In genomic region chr1:173349192-173349591, GRCm38 (mm10) we compare ENCODE assay signal across 22 mouse cellular contexts. TPM values are rescaled to one million over a fixed set of nuclear protein-coding genes. Genes with fewer than 3 reads are reported as not detected.
A peak's percentile ranks its signal among the peaks of the same experiment; 100 is the strongest.
DNase-seq lines count a peak whose midpoint lies in the region; ATAC-seq and TF ChIP-seq lines count a peak whose summit lies in the region.
"Had no signal": no experiment of that assay in that cellular context is flagged by ENCODE, and none has a peak within 500 bp of the region (broad histone marks: within the 10 kb centered on the region; RNA-seq: fewer than 3 reads in every experiment).

No protein-coding gene starts in this region.

- no peak for DNase-seq in forebrain, embryonic 14.5 days (ENCODE audit: low spot score)
- no peak for DNase-seq in liver, embryonic 13.5 days
- no peak for DNase-seq in liver, postnatal 0 days
- DNase-seq in R1 (ENCODE audit: low read depth, low spot score), result peak; percentile 29
- DNase-seq: adrenal gland, adult 8-10 months; gastrocnemius, adult 2 months; gastrocnemius, postnatal 36 days; layer of hippocampus, postnatal 36 days; left cerebral cortex, postnatal 4 days; right cerebral cortex, postnatal 14 days had no signal

- no peaks in the 10 kb centered on the region for H3K9me3 ChIP-seq in forebrain, embryonic 14.5 days (replicated peaks; ENCODE audit: control insufficient read depth, low read length)
- H3K9me3 ChIP-seq in forebrain, embryonic 15.5 days, result no peaks in the 10 kb centered on the region
- no peaks in the 10 kb centered on the region for H3K9me3 ChIP-seq in liver, embryonic 13.5 days (replicated peaks)
- H3K9me3 ChIP-seq in liver, postnatal 0 days (ENCODE audit: low read length), result no peaks in the 10 kb centered on the region
- no peaks in the 10 kb centered on the region for H3K9me3 ChIP-seq in ES-Bruce4 (replicated peaks; ENCODE audit: control insufficient read depth, insufficient read depth, low read length, poor library complexity, severe bottlenecking)
- H3K9me3 ChIP-seq: embryonic facial prominence, embryonic 13.5 days; hindbrain, embryonic 12.5 days; megakaryocyte, embryonic 14.5 days; midbrain, embryonic 13.5 days; neural tube, embryonic 15.5 days; stomach, embryonic 15.5 days had no signal

- TF ChIP-seq POLR2A in ES-Bruce4 (IDR thresholded peaks at IDR 0.05; ENCODE audit: insufficient read depth, low read length), result no peak

- H3K4me3 ChIP-seq in forebrain, embryonic 14.5 days (ENCODE audit: low read depth, low read length), result no peak overlapping the region
- H3K4me3 ChIP-seq in forebrain, embryonic 15.5 days, result no peak overlapping the region
- H3K4me3 ChIP-seq in liver, embryonic 13.5 days (replicated peaks), result no peak overlapping the region
- no peak overlapping the region for H3K4me3 ChIP-seq in liver, postnatal 0 days (ENCODE audit: low read depth, low read length)
- no peak overlapping the region for H3K4me3 ChIP-seq in ES-Bruce4 (ENCODE audit: low read depth, low read length)
- H3K4me3 ChIP-seq: gastrocnemius, adult 2 months; neural tube, embryonic 15.5 days had no signal

- H3K9ac ChIP-seq in forebrain, embryonic 14.5 days (ENCODE audit: low read length), result no peak overlapping the region
- H3K9ac ChIP-seq in forebrain, embryonic 15.5 days (replicated peaks), result no peak overlapping the region
- H3K9ac ChIP-seq in liver, embryonic 13.5 days, result no peak overlapping the region
- H3K9ac ChIP-seq in liver, postnatal 0 days (replicated peaks), result no peak overlapping the region
- no peak overlapping the region for H3K9ac ChIP-seq in ES-Bruce4 (ENCODE audit: low read depth, poor library complexity, severe bottlenecking)
- H3K9ac ChIP-seq: hindbrain, embryonic 12.5 days; neural tube, embryonic 15.5 days; stomach, embryonic 15.5 days had no signal

- no peak for ATAC-seq in forebrain, embryonic 14.5 days
- ATAC-seq in forebrain, embryonic 15.5 days (replicated peaks), result no peak
- ATAC-seq in liver, embryonic 13.5 days (ENCODE audit: low read depth), result no peak
- ATAC-seq in liver, postnatal 0 days, result no peak
- ATAC-seq in inflammation-experienced regulatory T-cells, adult 6 months, result no peak
- ATAC-seq: activated CD4-positive, CD25-positive, alpha-beta regulatory T cell, adult 4 months; CD4-positive, CD25-positive, alpha-beta regulatory T cell, adult 4 months; intestine, postnatal 0 days had no signal

- H3K4me1 ChIP-seq in forebrain, embryonic 14.5 days (ENCODE audit: control insufficient read depth, insufficient read depth, low read length), result peaks cover 7% of the 10 kb centered on the region; the same call in 1 of the 2 replicates
- peaks cover 21% of the 10 kb centered on the region for H3K4me1 ChIP-seq in forebrain, embryonic 15.5 days
- H3K4me1 ChIP-seq in liver, embryonic 13.5 days (replicated peaks), result peaks cover 72% of the 10 kb centered on the region
- H3K4me1 ChIP-seq in liver, postnatal 0 days (ENCODE audit: insufficient read depth), result peaks cover 10% of the 10 kb centered on the region
- peaks cover 2% of the 10 kb centered on the region for H3K4me1 ChIP-seq in ES-Bruce4 (ENCODE audit: control insufficient read depth, insufficient read depth, low read length)
- H3K4me1 ChIP-seq: stomach, embryonic 15.5 days had no signal

- no peak for TF ChIP-seq CTCF in liver, postnatal 0 days (IDR thresholded peaks at IDR 0.05; ENCODE audit: low read depth)
- TF ChIP-seq CTCF in ES-Bruce4 (IDR thresholded peaks at IDR 0.05; ENCODE audit: low read depth, low read length), result no peak

- 49% methylated on average over 5 of the region's 5 CpGs for WGBS in forebrain, embryonic 14.5 days
- WGBS in forebrain, embryonic 15.5 days, result 48% methylated on average over 5 of the region's 5 CpGs
- 49% methylated on average over 5 of the region's 5 CpGs for WGBS in liver, embryonic 13.5 days (ENCODE audit: insufficient replicate concordance)
- WGBS in liver, postnatal 0 days (ENCODE audit: insufficient replicate concordance), result 61% methylated on average over 5 of the region's 5 CpGs

- H3K27me3 ChIP-seq in forebrain, embryonic 14.5 days (replicated peaks; ENCODE audit: control insufficient read depth, insufficient read depth, low read length), result no peaks in the 10 kb centered on the region
- H3K27me3 ChIP-seq in forebrain, embryonic 15.5 days, result no peaks in the 10 kb centered on the region
- H3K27me3 ChIP-seq in liver, embryonic 13.5 days, result peaks cover 10% of the 10 kb centered on the region; the same call in 1 of the 2 replicates
- H3K27me3 ChIP-seq in liver, postnatal 0 days (ENCODE audit: insufficient read depth, low read length), result no peaks in the 10 kb centered on the region
- no peaks in the 10 kb centered on the region for H3K27me3 ChIP-seq in ES-Bruce4 (ENCODE audit: control insufficient read depth, insufficient read depth, low read length, poor library complexity, severe bottlenecking)
- H3K27me3 ChIP-seq: embryonic facial prominence, embryonic 13.5 days; hindbrain, embryonic 12.5 days; midbrain, embryonic 13.5 days; neural tube, embryonic 15.5 days; stomach, embryonic 15.5 days had no signal

- H3K27ac ChIP-seq in forebrain, embryonic 14.5 days (ENCODE audit: low read depth, low read length), result no peak overlapping the region
- no peak overlapping the region for H3K27ac ChIP-seq in forebrain, embryonic 15.5 days (replicated peaks)
- H3K27ac ChIP-seq in liver, embryonic 13.5 days, result no peak overlapping the region
- H3K27ac ChIP-seq in liver, postnatal 0 days (ENCODE audit: low read depth), result no peak overlapping the region
- H3K27ac ChIP-seq in ES-Bruce4 (ENCODE audit: insufficient read depth, low read length), result 0 out of 2 replicates have a peak overlapping the region, but pooled peaks have one; percentile 49
- H3K27ac ChIP-seq: embryonic facial prominence, embryonic 13.5 days; gastrocnemius, adult 2 months; hindbrain, embryonic 12.5 days; midbrain, embryonic 13.5 days; neural tube, embryonic 15.5 days; stomach, embryonic 15.5 days had no signal

- H3K36me3 ChIP-seq in forebrain, embryonic 14.5 days (ENCODE audit: control insufficient read depth, insufficient read depth, low read length), result peaks cover 20% of the 10 kb centered on the region
- peaks cover 23% of the 10 kb centered on the region for H3K36me3 ChIP-seq in forebrain, embryonic 15.5 days
- H3K36me3 ChIP-seq in liver, embryonic 13.5 days, result no peaks in the 10 kb centered on the region
- H3K36me3 ChIP-seq in liver, postnatal 0 days (replicated peaks; ENCODE audit: insufficient read depth, low read length), result no peaks in the 10 kb centered on the region
- H3K36me3 ChIP-seq in ES-Bruce4 (ENCODE audit: control insufficient read depth, insufficient read depth, low read length, poor library complexity, severe bottlenecking), result no peaks in the 10 kb centered on the region
- H3K36me3 ChIP-seq: stomach, embryonic 15.5 days had no signal

- TF ChIP-seq EP300 in liver, postnatal 0 days (IDR thresholded peaks at IDR 0.05; ENCODE audit: low read depth), result no peak
- no peak for TF ChIP-seq EP300 in ES-Bruce4 (IDR thresholded peaks at IDR 0.05; ENCODE audit: insufficient read depth, low read depth, low read length)

- peak overlapping the region; percentile 52; the same call in 1 of the 2 replicates for H3K4me2 ChIP-seq in forebrain, embryonic 14.5 days (ENCODE audit: low read length)
- H3K4me2 ChIP-seq in forebrain, embryonic 15.5 days (replicated peaks), result no peak overlapping the region
- H3K4me2 ChIP-seq in liver, embryonic 13.5 days, result 0 out of 2 replicates have a peak overlapping the region, but pooled peaks have one; percentile 10
- H3K4me2 ChIP-seq in liver, postnatal 0 days (ENCODE audit: low read depth, low read length), result no peak overlapping the region

RNA-seq across cellular contexts. Expression of gene Aim2, which starts 1.5 kb away (rescaled TPM):
- 2.3 and 4.0 TPM in 2 replicates for polyA plus RNA-seq in forebrain, embryonic 14.5 days (2014; fragmentation: Nextera tagmentation; extraction: Ambion mirVana)
- 3.5 and 4.3 TPM in 2 replicates for polyA plus RNA-seq in forebrain, embryonic 15.5 days (2015; fragmentation: Nextera tagmentation; extraction: Ambion mirVana)
- polyA plus RNA-seq in liver, embryonic 13.5 days (2015; fragmentation: Nextera tagmentation; extraction: Ambion mirVana), result 4.3 and 5.1 TPM in 2 replicates
- polyA plus RNA-seq in liver, postnatal 0 days (2015; fragmentation: Nextera tagmentation; extraction: Ambion mirVana), result 4.6 and 4.7 TPM in 2 replicates
- polyA plus RNA-seq in ES-Bruce4 (2011; ENCODE audit: insufficient read depth, insufficient read length, low read depth, missing spikeins), result 38.9 and 49.8 TPM in 2 replicates
- polyA plus RNA-seq in inflammation-experienced regulatory T-cells, adult 6 months (2017; shearing (Covaris generic)), result 10 to 100 TPM; 49.6 to 69.8 (median 61.1) TPM

RNA-seq across cellular contexts. Expression of gene Ackr1, which starts 15.6 kb away (rescaled TPM):
- 10.5 and 12.0 TPM in 2 replicates for polyA plus RNA-seq in forebrain, embryonic 14.5 days (2014; fragmentation: Nextera tagmentation; extraction: Ambion mirVana)
- polyA plus RNA-seq in forebrain, embryonic 15.5 days (2015; fragmentation: Nextera tagmentation; extraction: Ambion mirVana), result 10.7 and 11.6 TPM in 2 replicates
- polyA plus RNA-seq in liver, embryonic 13.5 days (2015; fragmentation: Nextera tagmentation; extraction: Ambion mirVana), result 61.5 and 68.9 TPM in 2 replicates
- 16.9 and 21.8 TPM in 2 replicates for polyA plus RNA-seq in liver, postnatal 0 days (2015; fragmentation: Nextera tagmentation; extraction: Ambion mirVana)
- not detected in 2 replicates for polyA plus RNA-seq in ES-Bruce4 (2011; ENCODE audit: insufficient read depth, insufficient read length, low read depth, missing spikeins)
- not detected for polyA plus RNA-seq in inflammation-experienced regulatory T-cells, adult 6 months (2017; shearing (Covaris generic))
- polyA plus RNA-seq: activated CD4-positive, CD25-positive, alpha-beta regulatory T cell, adult 4 months; CD4-positive, CD25-positive, alpha-beta regulatory T cell, adult 4 months had no signal

RNA-seq across cellular contexts. Expression of gene Cadm3, which starts 18.3 kb away (rescaled TPM):
- 59.8 and 77.6 TPM in 2 replicates for polyA plus RNA-seq in forebrain, embryonic 14.5 days (2014; fragmentation: Nextera tagmentation; extraction: Ambion mirVana)
- polyA plus RNA-seq in forebrain, embryonic 15.5 days (2015; fragmentation: Nextera tagmentation; extraction: Ambion mirVana), result 38.1 and 39.7 TPM in 2 replicates
- polyA plus RNA-seq in liver, embryonic 13.5 days (2015; fragmentation: Nextera tagmentation; extraction: Ambion mirVana), result 1.1 and 1.5 TPM in 2 replicates
- polyA plus RNA-seq in liver, postnatal 0 days (2015; fragmentation: Nextera tagmentation; extraction: Ambion mirVana), result 0.49 and 0.61 TPM in 2 replicates
- polyA plus RNA-seq in ES-Bruce4 (2011; ENCODE audit: insufficient read depth, insufficient read length, low read depth, missing spikeins), result 0.44 and 0.70 TPM in 2 replicates
- polyA plus RNA-seq in inflammation-experienced regulatory T-cells, adult 6 months (2017; shearing (Covaris generic)), result under 1 TPM in 1 of 3 experiments, not detected in 2; 0.11 TPM
- polyA plus RNA-seq: activated CD4-positive, CD25-positive, alpha-beta regulatory T cell, adult 4 months; CD4-positive, CD25-positive, alpha-beta regulatory T cell, adult 4 months had no signal

Comparison
In these comparisons a context has a peak if more than half of its experiments do, and no peak if none do; other contexts are left out.
1. H3K4me2 ChIP-seq: peak in forebrain, embryonic 14.5 days (single experiment) and liver, embryonic 13.5 days (single experiment); none in forebrain, embryonic 15.5 days (single experiment) and liver, postnatal 0 days (single experiment).
2. RNA of gene Cadm3, which starts 18.3 kb away (polyA plus RNA-seq): 59.8 to 77.6 TPM in forebrain, embryonic 14.5 days and 38.1 to 39.7 TPM in forebrain, embryonic 15.5 days; 1.1 to 1.5 TPM in liver, embryonic 13.5 days, 0.44 to 0.70 TPM in ES-Bruce4, 0.49 to 0.61 TPM in liver, postnatal 0 days and 0.11 TPM in inflammation-experienced regulatory T-cells, adult 6 months; every median in the first group is over 10 times any median in the second.